Mouse (Mus musculus) 3134 (cell line): ENCODE results near the gene Acox3.
"Not testable (repeated sequence)": the region's sequence is repeated elsewhere in the genome, so short reads cannot be mapped to it uniquely, and the experiment has no call there.

Experiments
- DNase-seq: peaks from one replicate; pipeline ENCODE4 v3.0.0-alpha.2; 2011; ENCODE audit warnings: low spot score; ENCODE audit not compliant: insufficient read length; ENCODE audit errors: extremely low read depth

The Acox3 gene

GRCm38 (mm10) chr5:35576409-35577020 lies 6.3 kb upstream of the Acox3 start:
- DNase-seq, result no peak

GRCm38 (mm10) chr5:35578411-35578810 lies 4.4 kb upstream of the Acox3 start:
- DNase-seq, result no peak

GRCm38 (mm10) chr5:35579247-35579893 lies 3.5 kb upstream of the Acox3 start:
- DNase-seq, result no peak

GRCm38 (mm10) chr5:35580156-35580922 lies 2.5 kb upstream of the Acox3 start:
- DNase-seq, result no peak

GRCm38 (mm10) chr5:35583221-35583783 lies 462 bp downstream of the Acox3 start:
- no peak for DNase-seq

GRCm38 (mm10) chr5:35584259-35584658 lies 1.4 kb downstream of the Acox3 start:
- DNase-seq, result not testable (repeated sequence)

GRCm38 (mm10) chr5:35591497-35591896 lies 8.7 kb downstream of the Acox3 start:
- no peak for DNase-seq

GRCm38 (mm10) chr5:35592081-35592736 lies 9.4 kb downstream of the Acox3 start:
- DNase-seq, result no peak

- no peak for DNase-seq
Measured at GRCm38 (mm10) chr5:35592824-35593223, 10.0 kb downstream of the Acox3 start.

GRCm38 (mm10) chr5:35593272-35593671 lies 10.4 kb downstream of the Acox3 start:
- no peak for DNase-seq

GRCm38 (mm10) chr5:35594768-35595167 lies 11.9 kb downstream of the Acox3 start:
- no peak for DNase-seq

- peak; percentile 59 for DNase-seq
Measured at GRCm38 (mm10) chr5:35595706-35596105, 12.9 kb downstream of the Acox3 start.

GRCm38 (mm10) chr5:35596169-35597160 lies 13.6 kb downstream of the Acox3 start:
- no peak for DNase-seq

GRCm38 (mm10) chr5:35600233-35600632 lies 17.4 kb downstream of the Acox3 start:
- DNase-seq, result no peak

- DNase-seq, result no peak
Measured at GRCm38 (mm10) chr5:35601526-35601925, 18.7 kb downstream of the Acox3 start.

GRCm38 (mm10) chr5:35605355-35605754 lies 22.5 kb downstream of the Acox3 start:
- DNase-seq, result no peak

- DNase-seq, result no peak
Measured at GRCm38 (mm10) chr5:35606800-35607199, 24.0 kb downstream of the Acox3 start.

- DNase-seq, result no peak
Measured at GRCm38 (mm10) chr5:35607784-35608183, 24.9 kb downstream of the Acox3 start.

GRCm38 (mm10) chr5:35608559-35608958 lies 25.7 kb downstream of the Acox3 start:
- no peak for DNase-seq

GRCm38 (mm10) chr5:35609381-35609780 lies 26.5 kb downstream of the Acox3 start:
- no peak for DNase-seq
